Mouse (Mus musculus): ENCODE measurements at regions not wholly inside any gene's neighbourhood (a gene's known extent, or its start where the extent isn't known, plus 50 kb on each side); places are given as distances from the start of the nearest gene placed in this dataset.

GRCm38 (mm10) chr8:37465651-37466050, 472.2 kb downstream of the AI429214 start:
- DNase-seq (ENCODE audit: low read depth in 3 of 3, low spot score in 3 of 3) (no peak), ATAC-seq (ENCODE audit: insufficient read depth) (no peak)
- Histone ChIP-seq H3K9me3 (ENCODE audit: control insufficient read depth, low read length) (no peaks in the 10 kb centered on the region), H3K27me3 (ENCODE audit: control insufficient read depth, insufficient read depth, low read length) (no peaks in the 10 kb centered on the region), H3K27ac (no peak overlapping the region), H3K9ac (replicated peaks) (no peak overlapping the region), H3K4me3 (ENCODE audit: insufficient read depth in 1 of 2, low read depth in 2 of 2, low read length in 2 of 2) (no peak overlapping the region), H3K4me1 (replicated peaks; ENCODE audit: control insufficient read depth in 2 of 2, insufficient read depth in 2 of 2, low read length in 1 of 2) (no peaks in the 10 kb centered on the region), H3K36me3 (replicated peaks; ENCODE audit: control insufficient read depth, insufficient read depth, low read depth) (no peaks in the 10 kb centered on the region), H3K4me2 (ENCODE audit: low read depth) (no peak overlapping the region)
- TF ChIP-seq EP300 (IDR thresholded peaks at IDR 0.05; ENCODE audit: low read depth) = no peak
- TF ChIP-seq CTCF (IDR thresholded peaks at IDR 0.05; ENCODE audit: low read depth) = no peak

GRCm38 (mm10) chr8:37467656-37468055, 474.3 kb downstream of the AI429214 start:
- H3K36me3 ChIP-seq (replicated peaks; ENCODE audit: control insufficient read depth, insufficient read depth, low read depth) = no peaks in the 10 kb centered on the region
- no peak for TF ChIP-seq CTCF (IDR thresholded peaks at IDR 0.05; ENCODE audit: low read depth)
- H3K4me1 ChIP-seq (replicated peaks; ENCODE audit: control insufficient read depth in 2 of 2, insufficient read depth in 2 of 2, low read length in 1 of 2) = no peaks in the 10 kb centered on the region
- DNase-seq (ENCODE audit: low read depth in 3 of 3, low spot score in 3 of 3) (no peak), ATAC-seq (ENCODE audit: insufficient read depth) (no peak)
- H3K4me2 ChIP-seq (ENCODE audit: low read depth) = no peak overlapping the region
- H3K9ac ChIP-seq (replicated peaks) = no peak overlapping the region
- H3K27me3 ChIP-seq (ENCODE audit: control insufficient read depth, insufficient read depth, low read length) = no peaks in the 10 kb centered on the region
- no peak overlapping the region for H3K4me3 ChIP-seq (ENCODE audit: insufficient read depth in 1 of 2, low read depth in 2 of 2, low read length in 2 of 2)
- H3K9me3 ChIP-seq (ENCODE audit: control insufficient read depth, low read length) = no peaks in the 10 kb centered on the region
- no peak overlapping the region for H3K27ac ChIP-seq
- WGBS (ENCODE audit: insufficient replicate concordance) = 57% methylated on average over 1 of the region's 1 CpGs
